Mouse (Mus musculus): ENCODE measurements around the gene Cdk2ap2. TPM values are rescaled to one million over a fixed set of nuclear protein-coding genes. Genes with fewer than 3 reads are reported as not detected.

The Cdk2ap2 gene
- polyA plus RNA-seq, 1 experiment from 2014 or later, result 88.7 TPM

DNA sequence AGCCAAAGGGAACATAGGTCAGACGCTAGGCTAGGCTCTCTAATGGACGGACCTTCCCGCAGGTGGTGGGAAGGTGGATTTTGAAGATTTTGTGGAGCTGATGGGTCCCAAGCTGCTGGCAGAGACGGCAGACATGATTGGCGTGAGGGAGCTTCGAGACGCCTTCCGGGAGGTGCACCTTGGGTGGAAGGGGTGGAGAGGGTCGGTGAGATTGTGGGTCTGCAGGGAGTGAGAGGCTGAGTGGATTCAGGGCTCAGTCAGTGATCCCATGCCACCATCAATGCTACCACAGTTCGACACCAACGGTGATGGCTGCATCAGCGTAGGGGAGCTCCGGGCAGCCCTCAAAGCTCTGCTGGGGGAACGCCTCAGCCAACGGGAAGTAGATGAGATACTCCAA, 10.8 kb upstream of the Cdk2ap2 start:
- no peak for ATAC-seq (ENCODE audit: low FRiP score)
- no peaks in the 10 kb centered on the region for H3K9me3 ChIP-seq (replicated peaks)
- no peaks in the 10 kb centered on the region for H3K36me3 ChIP-seq
- no peak overlapping the region for H3K9ac ChIP-seq (replicated peaks)
- H3K27me3 ChIP-seq (replicated peaks), result 0 out of 2 replicates have a peak, but pooled peaks cover 7% of the 10 kb centered on the region
- whole genome bisulfite sequencing, result 93% methylated on average over 15 of the region's 15 CpGs
- H3K27ac ChIP-seq (replicated peaks), result no peak overlapping the region
- no peak overlapping the region for H3K4me3 ChIP-seq (replicated peaks)
- no peak overlapping the region for H3K4me2 ChIP-seq
- no peaks in the 10 kb centered on the region for H3K4me1 ChIP-seq

DNA sequence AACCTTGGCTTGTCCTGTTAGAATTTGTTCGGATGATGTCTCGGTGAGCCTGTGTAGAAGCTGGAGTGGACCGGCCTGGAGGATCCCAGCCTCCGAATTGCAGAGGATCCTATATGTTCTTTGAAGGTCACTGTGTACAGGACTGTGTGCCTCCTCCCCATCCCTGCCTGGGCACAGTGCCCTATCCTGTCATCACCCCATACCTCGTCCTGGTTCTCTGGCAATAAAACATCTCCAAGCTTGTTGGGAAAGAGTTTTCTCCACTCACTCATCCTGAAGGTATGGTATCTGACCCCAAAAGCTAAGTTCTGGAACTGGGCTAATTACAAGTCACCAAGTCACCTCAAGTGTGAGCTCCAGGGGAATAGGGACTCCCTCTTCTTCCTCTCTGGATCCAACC, 9.9 kb upstream of the Cdk2ap2 start:
- Histone ChIP-seq H3K27ac (replicated peaks) (no peak overlapping the region), H3K27me3 (replicated peaks) (0 out of 2 replicates have a peak, but pooled peaks cover 7% of the 10 kb centered on the region), H3K36me3 (no peaks in the 10 kb centered on the region), H3K4me2 (no peak overlapping the region), H3K9ac (replicated peaks) (no peak overlapping the region), H3K9me3 (replicated peaks) (no peaks in the 10 kb centered on the region), H3K4me1 (no peaks in the 10 kb centered on the region), H3K4me3 (replicated peaks) (no peak overlapping the region)
- ATAC-seq (ENCODE audit: low FRiP score), result no peak
- WGBS, result 87% methylated on average over 5 of the region's 5 CpGs

DNA sequence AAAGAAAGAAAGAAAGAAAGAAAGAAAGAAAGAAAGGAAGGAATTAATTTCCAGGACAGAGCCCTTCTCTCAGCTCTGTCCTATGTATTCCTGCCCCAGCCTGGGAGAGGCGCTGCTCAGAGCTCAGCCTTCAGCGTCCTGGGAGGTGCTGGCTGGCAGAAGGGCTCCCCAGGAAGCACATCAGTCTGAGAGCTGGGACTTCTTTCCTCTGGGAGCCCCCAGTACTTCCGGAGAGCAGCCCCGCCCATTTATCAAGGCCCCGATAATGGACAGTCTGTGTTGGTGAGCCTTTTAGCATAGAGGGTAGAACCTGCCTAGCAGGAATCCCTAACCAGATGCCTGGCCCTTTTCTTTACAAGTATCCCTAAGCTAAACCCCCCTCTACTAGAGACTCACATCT, 8.8 kb upstream of the Cdk2ap2 start:
- H3K9ac ChIP-seq (replicated peaks), result no peak overlapping the region
- WGBS, result 59% methylated on average over 5 of the region's 5 CpGs
- no peak overlapping the region for H3K4me3 ChIP-seq (replicated peaks)
- no peaks in the 10 kb centered on the region for H3K9me3 ChIP-seq (replicated peaks)
- no peaks in the 10 kb centered on the region for H3K36me3 ChIP-seq
- H3K4me1 ChIP-seq, result no peaks in the 10 kb centered on the region
- 0 out of 2 replicates have a peak, but pooled peaks cover 7% of the 10 kb centered on the region for H3K27me3 ChIP-seq (replicated peaks)
- no peak overlapping the region for H3K4me2 ChIP-seq
- no peak for ATAC-seq (ENCODE audit: low FRiP score)
- no peak overlapping the region for H3K27ac ChIP-seq (replicated peaks)

DNA sequence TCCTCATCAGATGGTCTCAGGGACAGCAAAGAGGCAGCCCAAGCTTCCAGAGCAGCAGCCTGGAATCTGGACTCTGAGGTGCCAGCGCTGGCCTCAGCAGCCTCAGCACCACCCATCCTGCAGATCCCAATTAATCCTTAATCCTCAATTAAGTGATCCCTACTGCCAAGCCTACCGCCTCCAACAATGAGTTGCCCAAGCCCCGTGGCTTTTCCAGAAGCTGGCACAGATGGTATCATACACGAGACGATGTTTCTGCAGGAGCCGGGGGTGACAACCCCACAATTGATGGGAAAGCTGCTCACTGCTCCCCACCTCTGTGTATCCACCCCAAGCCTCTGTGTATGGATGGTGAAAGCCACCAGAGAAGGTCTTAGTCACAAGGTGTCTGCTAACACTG, 7.9 kb upstream of the Cdk2ap2 start:
- no peak overlapping the region for H3K27ac ChIP-seq (replicated peaks)
- no peak overlapping the region for H3K4me2 ChIP-seq
- no peaks in the 10 kb centered on the region for H3K4me1 ChIP-seq
- WGBS, result 80% methylated on average over 6 of the region's 6 CpGs
- H3K9ac ChIP-seq (replicated peaks), result no peak overlapping the region
- 0 out of 2 replicates have a peak, but pooled peaks cover 2% of the 10 kb centered on the region for H3K27me3 ChIP-seq (replicated peaks)
- no peak for ATAC-seq (ENCODE audit: low FRiP score)
- no peak overlapping the region for H3K4me3 ChIP-seq (replicated peaks)
- no peaks in the 10 kb centered on the region for H3K9me3 ChIP-seq (replicated peaks)
- no peaks in the 10 kb centered on the region for H3K36me3 ChIP-seq

DNA sequence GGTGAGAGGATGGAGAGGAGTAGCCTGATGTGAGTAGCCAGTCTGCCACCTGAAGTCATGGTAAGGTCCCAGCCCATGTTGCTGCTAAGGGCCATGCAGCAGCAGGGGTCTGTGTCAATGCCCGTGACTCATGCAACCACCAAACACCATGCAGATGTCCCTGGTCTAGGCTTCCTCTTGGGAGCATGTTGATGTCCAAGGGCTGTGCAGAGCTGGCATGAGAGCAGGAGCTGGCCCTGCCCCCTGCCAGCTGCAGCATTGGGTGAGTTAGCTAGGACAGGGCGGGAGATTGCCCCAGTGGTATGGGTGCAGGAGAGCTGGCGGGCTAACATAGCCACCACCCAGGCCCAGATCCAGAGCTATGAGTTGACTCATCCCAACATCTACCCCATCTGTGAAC, 6.5 kb upstream of the Cdk2ap2 start:
- Histone ChIP-seq H3K4me2 (no peak overlapping the region), H3K4me1 (no peaks in the 10 kb centered on the region), H3K36me3 (no peaks in the 10 kb centered on the region), H3K4me3 (replicated peaks) (no peak overlapping the region), H3K27ac (replicated peaks) (no peak overlapping the region), H3K9me3 (replicated peaks) (no peaks in the 10 kb centered on the region), H3K9ac (replicated peaks) (no peak overlapping the region), H3K27me3 (replicated peaks) (0 out of 2 replicates have a peak, but pooled peaks cover 2% of the 10 kb centered on the region)
- WGBS, result 86% methylated on average over 3 of the region's 3 CpGs
- no peak for ATAC-seq (ENCODE audit: low FRiP score)

DNA sequence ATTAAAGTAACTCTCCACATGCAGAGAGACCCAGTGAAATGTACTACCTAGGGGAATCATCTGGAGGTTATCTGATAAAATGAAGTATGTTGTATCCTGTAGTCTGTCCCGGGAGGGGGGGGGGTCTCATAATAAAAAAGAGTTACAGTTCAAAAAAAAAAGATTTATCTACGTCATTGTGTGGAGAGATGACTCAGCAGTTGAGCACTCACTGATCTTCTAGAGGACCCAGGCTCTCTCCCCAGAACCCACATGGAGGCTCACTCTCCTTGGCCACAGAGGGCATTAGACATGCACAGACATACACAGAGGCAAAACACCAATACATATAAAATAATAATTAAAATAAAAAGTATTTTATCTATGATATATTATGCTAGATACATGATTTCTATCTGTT, 5.6 kb upstream of the Cdk2ap2 start:
- Histone ChIP-seq H3K27me3 (replicated peaks) (0 out of 2 replicates have a peak, but pooled peaks cover 2% of the 10 kb centered on the region), H3K9ac (replicated peaks) (no peak overlapping the region), H3K4me1 (peaks cover 7% of the 10 kb centered on the region; the same call in 1 of the 2 replicates), H3K36me3 (no peaks in the 10 kb centered on the region), H3K4me2 (no peak overlapping the region), H3K27ac (replicated peaks) (no peak overlapping the region), H3K4me3 (replicated peaks) (no peak overlapping the region), H3K9me3 (replicated peaks) (no peaks in the 10 kb centered on the region)
- 77% methylated on average over 2 of the region's 2 CpGs for WGBS
- ATAC-seq (ENCODE audit: low FRiP score), result no peak

DNA sequence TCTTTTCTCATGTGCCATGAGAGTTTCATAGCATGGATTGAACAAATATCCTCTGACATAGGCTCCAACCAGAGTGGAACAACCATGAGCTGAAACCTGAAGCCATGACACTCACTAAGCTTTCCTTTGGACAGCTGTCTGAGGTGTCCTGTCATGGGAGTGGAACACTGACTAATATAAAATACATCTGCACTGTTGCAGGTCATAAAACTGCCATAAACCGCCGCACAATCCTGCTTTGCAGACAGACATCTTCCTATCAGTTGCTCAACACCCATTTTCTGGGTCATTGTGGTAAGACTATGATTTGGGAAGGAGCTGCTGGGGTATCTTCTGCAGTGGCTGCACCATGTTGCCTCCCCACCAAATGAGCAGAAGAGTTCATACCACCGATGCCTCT, 4.2 kb upstream of the Cdk2ap2 start:
- Histone ChIP-seq H3K9ac (replicated peaks) (0 out of 2 replicates have a peak overlapping the region, but pooled peaks have one; percentile 1), H3K27ac (replicated peaks) (no peak overlapping the region), H3K4me1 (peaks cover 14% of the 10 kb centered on the region), H3K4me2 (no peak overlapping the region), H3K9me3 (replicated peaks) (no peaks in the 10 kb centered on the region), H3K4me3 (replicated peaks) (no peak overlapping the region), H3K27me3 (replicated peaks) (0 out of 2 replicates have a peak, but pooled peaks cover 2% of the 10 kb centered on the region), H3K36me3 (no peaks in the 10 kb centered on the region)
- 89% methylated on average over 3 of the region's 3 CpGs for WGBS
- no peak for ATAC-seq (ENCODE audit: low FRiP score)

DNA sequence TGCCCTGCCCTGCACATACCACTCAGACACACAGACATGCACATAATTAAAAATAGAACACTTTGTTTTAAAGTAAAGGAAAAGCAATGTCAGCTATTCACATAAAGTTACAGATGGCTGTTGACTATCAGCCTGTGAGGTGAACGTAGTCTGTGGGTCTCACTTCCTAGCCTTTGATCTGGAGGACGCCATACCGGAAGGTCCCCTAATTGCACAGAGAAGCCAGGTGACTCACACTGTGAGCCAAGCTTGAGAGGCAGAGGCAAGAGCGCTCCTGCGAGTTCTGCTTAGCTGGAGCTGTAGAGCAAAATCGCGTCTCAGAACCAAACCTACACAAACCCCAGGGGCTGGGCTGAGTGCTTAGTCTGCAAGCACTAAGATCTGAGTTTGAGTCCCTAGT, 3.2 kb upstream of the Cdk2ap2 start:
- WGBS, result 77% methylated on average over 7 of the region's 7 CpGs
- no peak overlapping the region for H3K27ac ChIP-seq (replicated peaks)
- H3K4me3 ChIP-seq (replicated peaks), result no peak overlapping the region
- H3K9ac ChIP-seq (replicated peaks), result no peak overlapping the region
- no peaks in the 10 kb centered on the region for H3K9me3 ChIP-seq (replicated peaks)
- H3K4me1 ChIP-seq, result peaks cover 24% of the 10 kb centered on the region
- no peak overlapping the region for H3K4me2 ChIP-seq
- no peaks in the 10 kb centered on the region for H3K27me3 ChIP-seq (replicated peaks)
- no peak for ATAC-seq (ENCODE audit: low FRiP score)
- H3K36me3 ChIP-seq, result no peaks in the 10 kb centered on the region

DNA sequence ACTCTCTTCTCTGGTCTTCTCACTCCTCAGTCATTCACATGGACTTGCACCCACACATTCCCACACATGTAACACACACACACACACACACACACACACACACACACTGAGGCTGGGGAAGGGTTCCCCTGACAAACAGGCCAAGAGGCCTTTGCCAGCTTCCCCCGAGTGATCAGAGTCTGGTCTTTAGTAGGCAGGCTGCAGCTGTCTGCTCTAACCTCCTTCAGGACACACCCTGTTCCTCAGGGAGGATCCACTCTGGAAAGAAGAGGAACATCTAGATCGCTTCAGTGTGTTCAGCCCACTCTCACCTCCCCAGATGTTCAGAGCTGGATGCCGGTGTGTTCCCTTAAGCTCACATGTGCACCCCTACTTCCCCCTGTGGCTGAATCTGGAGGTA, 2.6 kb upstream of the Cdk2ap2 start:
- H3K9ac ChIP-seq (replicated peaks), result no peak overlapping the region
- no peaks in the 10 kb centered on the region for H3K36me3 ChIP-seq
- H3K27ac ChIP-seq (replicated peaks), result no peak overlapping the region
- WGBS, result 77% methylated on average over 3 of the region's 3 CpGs
- no peak overlapping the region for H3K4me3 ChIP-seq (replicated peaks)
- H3K9me3 ChIP-seq (replicated peaks), result no peaks in the 10 kb centered on the region
- H3K27me3 ChIP-seq (replicated peaks), result no peaks in the 10 kb centered on the region
- no peak for ATAC-seq (ENCODE audit: low FRiP score)
- no peak overlapping the region for H3K4me2 ChIP-seq
- peaks cover 30% of the 10 kb centered on the region for H3K4me1 ChIP-seq

DNA sequence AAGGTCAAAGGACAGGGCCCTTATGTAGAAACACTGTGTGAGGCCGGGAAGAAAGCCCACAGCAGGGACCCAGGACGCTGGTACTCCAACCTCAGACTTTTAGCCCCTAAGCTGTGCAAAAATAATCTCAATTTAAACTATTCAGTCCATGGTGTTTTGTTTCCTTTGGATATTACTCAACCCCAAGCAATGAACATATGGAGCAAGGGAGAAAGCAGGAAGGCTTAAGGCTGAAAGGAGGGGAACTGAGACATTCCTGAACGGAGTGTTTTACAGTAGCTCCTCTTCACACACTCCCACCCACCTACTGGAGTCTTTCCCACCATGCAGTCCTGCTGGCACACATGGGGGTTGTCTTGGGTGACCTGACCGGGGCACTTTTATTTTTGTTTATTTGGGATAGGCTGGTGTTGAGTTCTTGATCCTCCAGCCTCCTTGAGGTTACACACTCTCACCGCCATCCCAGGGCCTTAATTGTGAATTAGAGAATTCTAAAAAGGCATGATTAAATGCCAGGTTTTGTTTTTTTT, 2.1 kb upstream of the Cdk2ap2 start:
- Histone ChIP-seq H3K4me1 (peaks cover 35% of the 10 kb centered on the region), H3K9ac (replicated peaks) (no peak overlapping the region), H3K27me3 (replicated peaks) (no peaks in the 10 kb centered on the region), H3K4me3 (replicated peaks) (no peak overlapping the region), H3K4me2 (no peak overlapping the region), H3K27ac (replicated peaks) (no peak overlapping the region), H3K36me3 (no peaks in the 10 kb centered on the region), H3K9me3 (replicated peaks) (no peaks in the 10 kb centered on the region)
- 87% methylated on average over 5 of the region's 5 CpGs for WGBS
- no peak for ATAC-seq (ENCODE audit: low FRiP score)

DNA sequence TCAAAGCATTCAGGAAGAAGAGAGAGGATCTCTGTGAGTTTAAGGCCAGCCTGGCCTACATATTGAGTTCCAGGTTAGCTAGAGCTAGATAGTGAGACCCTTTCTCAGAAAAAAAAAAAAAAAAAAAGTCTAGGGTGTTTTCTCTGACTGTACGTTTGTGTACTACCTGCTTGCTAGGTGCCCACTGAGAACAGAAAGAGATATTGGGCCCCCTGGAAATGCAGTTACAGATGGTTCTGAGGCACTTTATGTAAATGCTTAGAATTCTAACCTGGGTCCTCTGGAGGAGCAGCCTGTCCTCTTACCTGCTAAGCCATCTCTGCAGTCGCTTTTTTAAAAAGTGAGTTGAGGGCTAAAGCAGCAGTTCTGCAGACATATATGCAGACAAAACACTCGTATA, 1.2 kb upstream of the Cdk2ap2 start:
- peaks cover 44% of the 10 kb centered on the region for H3K4me1 ChIP-seq
- peak overlapping the region; percentile 77 for H3K4me2 ChIP-seq
- no peak for ATAC-seq (ENCODE audit: low FRiP score)
- 72% methylated on average over 3 of the region's 3 CpGs for WGBS
- H3K36me3 ChIP-seq, result no peaks in the 10 kb centered on the region
- no peaks in the 10 kb centered on the region for H3K27me3 ChIP-seq (replicated peaks)
- H3K9me3 ChIP-seq (replicated peaks), result no peaks in the 10 kb centered on the region
- H3K27ac ChIP-seq (replicated peaks), result no peak overlapping the region
- no peak overlapping the region; the same call in 1 of the 2 replicates for H3K4me3 ChIP-seq (replicated peaks)
- H3K9ac ChIP-seq (replicated peaks), result no peak overlapping the region

DNA sequence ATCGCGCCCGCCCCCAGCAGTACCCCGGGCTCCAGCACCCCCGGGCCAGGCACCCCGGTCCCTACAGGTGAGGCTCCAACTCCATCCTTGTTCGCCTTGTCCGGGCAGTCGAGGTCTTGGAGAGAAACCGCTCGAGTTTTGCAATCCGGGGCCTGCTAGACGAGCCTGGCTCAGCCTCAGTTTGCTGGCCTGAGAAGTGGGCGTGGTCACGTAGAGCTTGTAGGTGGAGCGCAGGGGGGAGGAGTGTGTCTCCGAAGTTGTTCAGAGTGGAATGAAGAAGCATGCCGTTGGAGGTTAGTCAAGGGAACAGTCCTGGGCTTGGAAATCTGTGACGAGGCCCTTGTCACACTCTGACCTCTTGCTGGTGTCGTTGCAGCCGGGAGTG, 451 bp downstream of the Cdk2ap2 start:
- peak overlapping the region; percentile 53 for H3K9ac ChIP-seq (replicated peaks)
- H3K4me3 ChIP-seq (replicated peaks), result peak overlapping the region; percentile 71
- H3K27me3 ChIP-seq (replicated peaks), result no peaks in the 10 kb centered on the region
- 1% methylated on average over 21 of the region's 21 CpGs for WGBS
- H3K9me3 ChIP-seq (replicated peaks), result no peaks in the 10 kb centered on the region
- ATAC-seq (ENCODE audit: low FRiP score), result no peak; the same call in none of the 2 replicates
- H3K4me2 ChIP-seq, result peak overlapping the region; percentile 77
- peaks cover 61% of the 10 kb centered on the region for H3K4me1 ChIP-seq
- H3K36me3 ChIP-seq, result no peaks in the 10 kb centered on the region
- peak overlapping the region; percentile 82 for H3K27ac ChIP-seq (replicated peaks)
